Mouse (Mus musculus): ENCODE data around the gene Dnah14.
A peak's percentile ranks its signal among the peaks of the same experiment; 100 is the strongest.

Gene Dnah14

DNA sequence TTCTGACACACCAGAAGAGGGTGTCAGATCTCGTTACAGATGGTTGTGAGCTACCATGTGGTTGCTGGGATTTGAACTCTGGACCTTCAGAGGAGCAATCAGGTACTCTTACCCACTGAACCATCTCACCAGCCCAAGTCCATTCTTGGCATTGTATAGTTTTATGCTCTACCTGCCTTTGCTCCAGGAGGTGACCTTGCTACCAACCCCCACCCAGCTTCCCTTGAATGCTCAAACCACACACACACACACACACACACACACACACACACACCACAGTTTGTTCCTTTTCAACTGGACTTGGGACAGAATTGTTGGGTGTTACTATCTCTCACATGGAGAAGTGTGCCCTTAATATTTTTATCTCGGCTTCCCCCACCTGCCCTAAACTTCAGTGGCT, 280.0 kb downstream of the Dnah14 start:
- DNase-seq: no peak

DNA sequence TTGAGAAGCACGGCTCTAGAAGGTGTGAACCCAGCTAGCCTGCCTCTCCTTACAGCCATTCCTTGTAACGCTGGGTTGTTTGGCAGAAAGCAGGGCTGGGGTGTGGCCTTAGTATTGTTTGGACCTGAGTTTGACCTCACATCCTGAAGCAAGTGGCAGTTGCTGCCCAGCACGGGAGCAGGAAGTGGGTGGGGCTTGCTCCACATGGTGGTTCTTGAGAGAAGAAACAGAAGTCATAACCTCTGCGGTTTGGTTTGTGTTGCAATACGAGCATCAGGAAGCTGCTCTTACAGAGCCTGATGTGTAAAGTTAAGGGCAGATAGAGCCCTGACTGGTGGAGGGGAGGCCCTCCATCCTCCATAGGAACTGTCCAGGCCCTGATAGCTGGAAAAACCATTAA, 284.3 kb downstream of the Dnah14 start:
- peak; percentile 86 to 94 for DNase-seq

DNA sequence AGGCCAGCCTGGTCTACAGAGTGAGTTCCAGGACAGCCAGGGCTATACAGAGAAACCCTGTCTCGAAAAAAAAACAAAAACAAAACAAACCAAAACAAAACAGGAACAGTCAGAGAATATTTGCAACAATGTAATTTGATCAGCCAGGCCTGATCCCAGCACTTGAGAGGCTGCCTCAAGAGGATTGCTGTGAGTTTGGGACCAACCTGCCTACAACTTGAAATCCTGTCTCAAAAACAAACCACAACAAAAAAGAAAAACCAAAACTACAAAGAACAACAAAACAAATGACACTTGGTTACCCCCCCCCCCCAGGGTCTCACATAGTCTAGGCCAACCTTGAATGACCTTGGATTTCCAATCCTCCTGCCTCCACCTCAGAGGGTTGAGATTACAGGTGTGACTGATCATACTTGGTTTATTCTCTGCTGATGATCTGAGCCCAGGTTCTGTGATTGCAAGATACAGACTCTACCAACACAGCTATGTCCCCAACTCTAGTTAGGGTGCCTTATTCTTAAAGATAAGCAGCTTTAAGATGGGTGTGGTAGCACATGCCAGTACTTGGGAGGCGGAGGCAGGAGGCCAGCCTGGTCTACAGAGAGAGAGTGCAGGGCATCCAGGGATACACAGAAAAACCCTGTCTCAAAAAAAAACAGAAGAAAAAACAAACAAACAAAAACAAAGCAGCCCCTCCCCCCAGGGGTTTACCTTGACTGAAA, 285.0 kb downstream of the Dnah14 start:
- DNase-seq: no peak

- DNase-seq: no peak
Measured at GRCm38 (mm10) chr1:181862676-181863374, 286.5 kb downstream of the Dnah14 start.

GRCm38 (mm10) chr1:181863431-181863830, 287.1 kb downstream of the Dnah14 start:
- peak; percentile 30 to 49 for DNase-seq

All from thymus, adult 18-20 months (tissue).